Mouse (Mus musculus): ENCODE results near the gene Cdk17. TPM values are rescaled to one million over a fixed set of nuclear protein-coding genes. Genes with fewer than 3 reads are reported as not detected.

Cdk17 gene
- polyA plus RNA-seq, 1 experiment from 2014 or later = 17.2 TPM

GRCm38 (mm10) chr10:93261132-93261980 lies 100.7 kb downstream of the Cdk17 start:
- Histone ChIP-seq H3K9ac (no peak overlapping the region), H3K27me3 (no peaks in the 10 kb centered on the region), H3K9me3 (replicated peaks) (no peaks in the 10 kb centered on the region), H3K4me3 (replicated peaks) (0 out of 2 replicates have a peak overlapping the region, but pooled peaks have one; percentile 6), H3K27ac (peak overlapping the region; percentile 76), H3K4me1 (peaks cover 43% of the 10 kb centered on the region), H3K36me3 (peaks cover 52% of the 10 kb centered on the region), H3K4me2 (peak overlapping the region; percentile 44)
- ATAC-seq (replicated peaks; ENCODE audit: low FRiP score) = peak; percentile 38
- 23% methylated on average over 16 of the region's 16 CpGs for WGBS

- 13% methylated on average over 15 of the region's 15 CpGs for WGBS
- peaks cover 40% of the 10 kb centered on the region for H3K4me1 ChIP-seq
- no peaks in the 10 kb centered on the region for H3K9me3 ChIP-seq (replicated peaks)
- ATAC-seq (replicated peaks; ENCODE audit: low FRiP score) = peak; percentile 84
- peak overlapping the region; percentile 76 for H3K27ac ChIP-seq
- peak overlapping the region; percentile 44 for H3K4me2 ChIP-seq
- peaks cover 49% of the 10 kb centered on the region for H3K36me3 ChIP-seq
- H3K27me3 ChIP-seq = no peaks in the 10 kb centered on the region
- H3K9ac ChIP-seq = no peak overlapping the region
- 0 out of 2 replicates have a peak overlapping the region, but pooled peaks have one; percentile 6 for H3K4me3 ChIP-seq (replicated peaks)
These were observed 101.4 kb downstream of the Cdk17 start for GRCm38 (mm10) chr10:93261981-93262499.

GRCm38 (mm10) chr10:93263431-93263830 lies 102.8 kb downstream of the Cdk17 start:
- no peak overlapping the region for H3K9ac ChIP-seq
- peaks cover 38% of the 10 kb centered on the region for H3K4me1 ChIP-seq
- 74% methylated on average over 8 of the region's 8 CpGs for WGBS
- ATAC-seq (replicated peaks; ENCODE audit: low FRiP score) = no peak
- H3K4me3 ChIP-seq (replicated peaks) = no peak overlapping the region
- peak overlapping the region; percentile 41; the same call in 1 of the 2 replicates for H3K27ac ChIP-seq
- peaks cover 54% of the 10 kb centered on the region for H3K36me3 ChIP-seq
- no peaks in the 10 kb centered on the region for H3K9me3 ChIP-seq (replicated peaks)
- no peak overlapping the region for H3K4me2 ChIP-seq
- H3K27me3 ChIP-seq = no peaks in the 10 kb centered on the region

GRCm38 (mm10) chr10:93264001-93264400 lies 103.3 kb downstream of the Cdk17 start:
- no peak overlapping the region for H3K4me2 ChIP-seq
- no peak overlapping the region for H3K9ac ChIP-seq
- no peak overlapping the region for H3K27ac ChIP-seq
- peaks cover 55% of the 10 kb centered on the region for H3K36me3 ChIP-seq
- peaks cover 38% of the 10 kb centered on the region for H3K4me1 ChIP-seq
- no peak for ATAC-seq (replicated peaks; ENCODE audit: low FRiP score)
- 78% methylated on average over 5 of the region's 5 CpGs for whole genome bisulfite sequencing
- H3K27me3 ChIP-seq = no peaks in the 10 kb centered on the region
- H3K9me3 ChIP-seq (replicated peaks) = no peaks in the 10 kb centered on the region
- H3K4me3 ChIP-seq (replicated peaks) = no peak overlapping the region

GRCm38 (mm10) chr10:93265833-93266232 lies 105.2 kb downstream of the Cdk17 start:
- 90% methylated on average over 9 of the region's 9 CpGs for WGBS
- no peak overlapping the region for H3K27ac ChIP-seq
- H3K9me3 ChIP-seq (replicated peaks) = no peaks in the 10 kb centered on the region
- no peak overlapping the region for H3K4me2 ChIP-seq
- no peak overlapping the region for H3K4me3 ChIP-seq (replicated peaks)
- H3K4me1 ChIP-seq = peaks cover 46% of the 10 kb centered on the region
- H3K27me3 ChIP-seq = no peaks in the 10 kb centered on the region
- no peak overlapping the region for H3K9ac ChIP-seq
- H3K36me3 ChIP-seq = peaks cover 43% of the 10 kb centered on the region
- no peak for ATAC-seq (replicated peaks; ENCODE audit: low FRiP score)

- H3K9ac ChIP-seq = no peak overlapping the region
- peaks cover 41% of the 10 kb centered on the region for H3K36me3 ChIP-seq
- peaks cover 43% of the 10 kb centered on the region for H3K4me1 ChIP-seq
- H3K4me3 ChIP-seq (replicated peaks) = no peak overlapping the region
- no peak overlapping the region for H3K27ac ChIP-seq
- no peaks in the 10 kb centered on the region for H3K9me3 ChIP-seq (replicated peaks)
- ATAC-seq (replicated peaks; ENCODE audit: low FRiP score) = no peak
- 89% methylated on average over 7 of the region's 7 CpGs for WGBS
- H3K4me2 ChIP-seq = no peak overlapping the region
- H3K27me3 ChIP-seq = no peaks in the 10 kb centered on the region
These were observed 105.8 kb downstream of the Cdk17 start for GRCm38 (mm10) chr10:93266521-93266920.

GRCm38 (mm10) chr10:93267509-93267908 lies 106.8 kb downstream of the Cdk17 start:
- H3K9me3 ChIP-seq (replicated peaks) = no peaks in the 10 kb centered on the region
- WGBS = 92% methylated on average over 5 of the region's 5 CpGs
- H3K27ac ChIP-seq = no peak overlapping the region
- peaks cover 41% of the 10 kb centered on the region for H3K36me3 ChIP-seq
- H3K4me1 ChIP-seq = peaks cover 43% of the 10 kb centered on the region
- H3K27me3 ChIP-seq = no peaks in the 10 kb centered on the region
- no peak for ATAC-seq (replicated peaks; ENCODE audit: low FRiP score)
- no peak overlapping the region for H3K4me3 ChIP-seq (replicated peaks)
- H3K4me2 ChIP-seq = no peak overlapping the region
- H3K9ac ChIP-seq = no peak overlapping the region

- H3K36me3 ChIP-seq = peaks cover 37% of the 10 kb centered on the region
- no peak overlapping the region for H3K4me2 ChIP-seq
- peaks cover 43% of the 10 kb centered on the region for H3K4me1 ChIP-seq
- no peaks in the 10 kb centered on the region for H3K9me3 ChIP-seq (replicated peaks)
- no peak overlapping the region for H3K27ac ChIP-seq
- no peak for ATAC-seq (replicated peaks; ENCODE audit: low FRiP score)
- WGBS = 84% methylated on average over 3 of the region's 3 CpGs
- H3K4me3 ChIP-seq (replicated peaks) = no peak overlapping the region
- H3K9ac ChIP-seq = no peak overlapping the region
- no peaks in the 10 kb centered on the region for H3K27me3 ChIP-seq
These were observed 107.7 kb downstream of the Cdk17 start for GRCm38 (mm10) chr10:93268339-93268738.

- no peak for ATAC-seq (replicated peaks; ENCODE audit: low FRiP score)
- Histone ChIP-seq H3K4me1 (peaks cover 48% of the 10 kb centered on the region), H3K36me3 (peaks cover 25% of the 10 kb centered on the region), H3K9ac (no peak overlapping the region), H3K9me3 (replicated peaks) (no peaks in the 10 kb centered on the region), H3K4me2 (no peak overlapping the region), H3K27ac (peak overlapping the region; percentile 20), H3K27me3 (no peaks in the 10 kb centered on the region), H3K4me3 (replicated peaks) (no peak overlapping the region)
- 22% methylated on average over 4 of the region's 4 CpGs for WGBS
These were observed 109.1 kb downstream of the Cdk17 start for GRCm38 (mm10) chr10:93269744-93270143.

GRCm38 (mm10) chr10:93270889-93271460 lies 110.3 kb downstream of the Cdk17 start:
- no peak overlapping the region for H3K4me3 ChIP-seq (replicated peaks)
- no peak overlapping the region for H3K27ac ChIP-seq
- ATAC-seq (replicated peaks; ENCODE audit: low FRiP score) = no peak
- H3K9me3 ChIP-seq (replicated peaks) = no peaks in the 10 kb centered on the region
- peaks cover 13% of the 10 kb centered on the region for H3K36me3 ChIP-seq
- H3K4me1 ChIP-seq = peaks cover 60% of the 10 kb centered on the region
- H3K27me3 ChIP-seq = no peaks in the 10 kb centered on the region
- no peak overlapping the region for H3K4me2 ChIP-seq
- WGBS = 88% methylated on average over 6 of the region's 6 CpGs
- no peak overlapping the region for H3K9ac ChIP-seq

- 81% methylated on average over 7 of the region's 7 CpGs for WGBS
- no peak for ATAC-seq (replicated peaks; ENCODE audit: low FRiP score)
These were observed 111.2 kb downstream of the Cdk17 start for GRCm38 (mm10) chr10:93271831-93272230.

More at GRCm38 (mm10) chr10:93271831-93272230, 111.2 kb downstream of the Cdk17 start:
- Histone ChIP-seq H3K9ac (no peak overlapping the region), H3K27ac (no peak overlapping the region), H3K4me2 (no peak overlapping the region), H3K36me3 (peaks cover 6% of the 10 kb centered on the region; the same call in 1 of the 2 replicates), H3K4me3 (replicated peaks) (no peak overlapping the region), H3K27me3 (no peaks in the 10 kb centered on the region), H3K4me1 (peaks cover 68% of the 10 kb centered on the region), H3K9me3 (replicated peaks) (no peaks in the 10 kb centered on the region)
